Mouse (Mus musculus): ENCODE results near the gene Rps13. TPM values are rescaled to one million over a fixed set of nuclear protein-coding genes. Genes with fewer than 3 reads are reported as not detected.
A peak's percentile ranks its signal among the peaks of the same experiment; 100 is the strongest.
"Not testable (repeated sequence)": the region's sequence is repeated elsewhere in the genome, so short reads cannot be mapped to it uniquely, and the experiment has no call there.

Gene Rps13
- polyA plus RNA-seq (2015; fragmentation: Nextera tagmentation; extraction: Ambion mirVana), result 370 and 434 TPM in 2 replicates

DNA sequence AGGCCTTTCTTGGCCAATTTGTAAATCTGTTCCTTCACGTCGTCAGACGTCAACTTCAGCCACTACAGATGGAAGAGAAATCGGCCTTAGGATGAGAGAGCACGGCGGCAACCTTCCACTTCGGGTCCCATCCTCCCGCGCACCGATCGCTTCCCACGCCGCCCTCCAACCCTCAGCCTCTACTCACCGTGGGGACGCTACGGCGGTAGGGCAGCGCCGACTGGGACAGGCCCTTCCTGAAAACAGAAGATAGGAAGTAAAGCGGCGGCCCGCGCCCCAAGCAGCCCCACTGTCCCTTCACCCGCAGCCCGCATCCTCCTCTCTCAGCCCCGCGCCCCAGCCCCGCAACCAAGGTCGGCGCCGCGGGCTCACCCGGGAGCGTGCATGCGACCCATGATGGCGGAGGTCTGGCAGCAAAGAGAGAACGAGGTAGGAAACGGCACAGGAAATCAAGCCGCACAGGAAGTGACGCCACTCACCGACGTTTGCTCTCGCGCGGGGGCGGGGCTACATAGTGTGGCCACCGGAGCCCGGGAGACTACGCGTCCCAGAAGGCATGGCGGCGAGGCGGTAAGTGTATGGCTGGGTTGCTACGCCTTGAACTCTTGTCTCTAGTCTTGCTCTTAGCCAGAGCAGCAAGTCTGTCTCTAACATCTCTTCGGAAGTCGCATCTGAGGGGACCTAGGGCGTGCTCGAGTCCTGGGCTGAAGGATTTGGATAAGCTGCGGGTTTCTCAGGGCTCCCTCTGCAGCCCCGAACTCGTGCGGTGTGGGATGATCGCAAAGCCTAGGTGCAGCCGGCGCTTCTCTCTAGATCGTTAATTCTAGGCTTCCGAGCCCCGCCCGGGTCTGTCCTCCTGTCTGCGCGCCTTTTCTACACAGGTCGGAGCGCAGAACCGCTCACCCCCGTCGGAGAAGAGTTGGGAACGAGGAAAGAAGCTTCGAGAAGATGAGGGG is at the start of gene Rps13:
Gene Rps13, minus strand, starts transcription at position 483 of the 956 bp plus-strand sequence.
- Histone ChIP-seq H3K4me3 (ENCODE audit: low read depth, low read length) (peak within 1 kb of the TSS; percentile 91), H3K9ac (ENCODE audit: low read depth, low read length) (peak within 1 kb of the TSS; percentile 93), H3K27ac (ENCODE audit: low read length) (peak within 1 kb of the TSS; percentile 89), H3K9me3 (replicated peaks; ENCODE audit: control insufficient read depth, low read length) (no peaks in the 10 kb centered on the region), H3K4me1 (ENCODE audit: control insufficient read depth, low read depth, low read length) (peaks cover 20% of the 10 kb centered on the region), H3K36me3 (ENCODE audit: control insufficient read depth, insufficient read depth) (peaks cover 26% of the 10 kb centered on the region), H3K4me2 (ENCODE audit: low read depth, low read length) (peak within 1 kb of the TSS; percentile 83), H3K27me3 (ENCODE audit: control insufficient read depth, insufficient read depth, low read depth, low read length) (no peaks in the 10 kb centered on the region)
- WGBS (ENCODE audit: insufficient replicate concordance), result under 1% methylated on average over 78 of the region's 78 CpGs
- ATAC-seq (ENCODE audit: low read depth), result peak; percentile 99

DNA sequence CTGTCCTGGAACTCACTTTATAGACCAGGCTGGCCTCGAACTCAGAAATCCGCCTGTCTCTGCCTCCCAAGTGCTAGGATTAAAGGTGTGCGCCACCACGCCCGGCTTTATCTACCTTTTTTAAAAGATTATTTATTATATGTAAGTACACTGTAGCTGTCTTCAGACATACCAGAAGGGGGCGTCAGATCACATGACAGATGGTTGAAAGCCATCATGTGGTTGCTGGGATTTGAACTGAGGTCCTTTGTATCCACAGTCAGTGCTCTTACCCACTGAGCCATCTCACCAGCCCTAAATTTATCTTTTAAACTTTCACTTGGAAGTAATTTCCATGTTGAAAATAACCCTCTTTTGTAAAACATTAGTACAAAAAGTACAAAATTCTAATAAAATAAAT is 45.2 kb upstream of the Rps13 start:
- WGBS (ENCODE audit: insufficient replicate concordance), result 82% methylated on average over 6 of the region's 6 CpGs
- ATAC-seq (ENCODE audit: low read depth), result not testable (repeated sequence)

DNA sequence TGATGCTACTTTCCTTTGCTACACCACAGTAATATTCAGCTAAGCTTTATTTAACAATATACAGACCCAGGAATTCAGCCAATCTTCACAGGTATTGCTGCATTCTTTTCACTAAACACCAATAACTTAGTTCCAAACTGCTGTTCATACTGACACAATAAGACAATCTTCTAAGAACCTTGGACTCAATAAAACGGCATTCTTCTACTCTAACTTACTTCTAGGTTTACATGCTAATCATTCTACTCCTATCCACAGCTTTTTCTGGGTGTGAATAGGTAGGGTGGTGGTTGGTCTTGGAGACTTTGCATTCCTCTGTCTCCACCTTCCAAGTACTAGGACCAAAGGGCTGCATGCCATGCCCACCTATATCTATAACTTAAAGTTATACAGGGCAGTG is 40.3 kb upstream of the Rps13 start:
- Histone ChIP-seq H3K9me3 (replicated peaks; ENCODE audit: control insufficient read depth, low read length) (no peaks in the 10 kb centered on the region), H3K27ac (ENCODE audit: low read length) (no peak overlapping the region), H3K4me1 (ENCODE audit: control insufficient read depth, low read depth, low read length) (no peaks in the 10 kb centered on the region), H3K27me3 (ENCODE audit: control insufficient read depth, insufficient read depth, low read depth, low read length) (no peaks in the 10 kb centered on the region), H3K4me3 (ENCODE audit: low read depth, low read length) (no peak overlapping the region), H3K4me2 (ENCODE audit: low read depth, low read length) (no peak overlapping the region), H3K36me3 (ENCODE audit: control insufficient read depth, insufficient read depth) (peaks cover 2% of the 10 kb centered on the region; the same call in 1 of the 2 replicates), H3K9ac (ENCODE audit: low read depth, low read length) (no peak overlapping the region)
- 70% methylated on average over 1 of the region's 1 CpGs for WGBS (ENCODE audit: insufficient replicate concordance)
- no peak for ATAC-seq (ENCODE audit: low read depth)

More for the DNA sequence above, 45.2 kb upstream of the Rps13 start:
- not testable (repeated sequence) for H3K9me3 ChIP-seq (replicated peaks; ENCODE audit: control insufficient read depth, low read length); H3K4me1 ChIP-seq (ENCODE audit: control insufficient read depth, low read depth, low read length); H3K36me3 ChIP-seq (ENCODE audit: control insufficient read depth, insufficient read depth); H3K9ac ChIP-seq (ENCODE audit: low read depth, low read length); H3K27ac ChIP-seq (ENCODE audit: low read length); H3K4me3 ChIP-seq (ENCODE audit: low read depth, low read length); H3K4me2 ChIP-seq (ENCODE audit: low read depth, low read length); H3K27me3 ChIP-seq (ENCODE audit: control insufficient read depth, insufficient read depth, low read depth, low read length)

DNA sequence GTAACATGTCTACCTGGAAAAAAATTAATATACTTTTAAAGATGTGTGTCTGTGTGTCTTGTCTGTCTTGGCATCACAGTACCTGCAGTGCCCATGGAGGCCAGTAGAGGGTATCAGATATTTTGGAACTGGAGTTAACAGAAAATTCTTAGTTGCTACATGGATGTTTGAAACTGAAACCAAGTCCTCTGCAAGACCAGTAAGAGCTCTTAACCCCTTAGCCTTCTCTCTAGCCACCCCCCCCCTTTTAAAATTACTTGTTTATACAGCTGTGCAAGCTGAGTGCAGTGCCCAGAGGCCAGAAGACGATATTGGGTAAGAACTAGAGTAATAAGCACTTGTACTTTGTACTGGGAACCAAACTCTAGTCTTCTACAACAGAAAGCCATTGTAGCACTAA is 2.2 kb upstream of the Rps13 start:
- Histone ChIP-seq H3K36me3 (ENCODE audit: control insufficient read depth, insufficient read depth) (peaks cover 18% of the 10 kb centered on the region), H3K9me3 (replicated peaks; ENCODE audit: control insufficient read depth, low read length) (no peaks in the 10 kb centered on the region), H3K4me1 (ENCODE audit: control insufficient read depth, low read depth, low read length) (peaks cover 20% of the 10 kb centered on the region), H3K9ac (ENCODE audit: low read depth, low read length) (no peak overlapping the region), H3K27me3 (ENCODE audit: control insufficient read depth, insufficient read depth, low read depth, low read length) (no peaks in the 10 kb centered on the region), H3K27ac (ENCODE audit: low read length) (no peak overlapping the region), H3K4me3 (ENCODE audit: low read depth, low read length) (no peak overlapping the region), H3K4me2 (ENCODE audit: low read depth, low read length) (0 out of 2 replicates have a peak overlapping the region, but pooled peaks have one; percentile 17)
- 60% methylated on average over 1 of the region's 1 CpGs for WGBS (ENCODE audit: insufficient replicate concordance)
- no peak for ATAC-seq (ENCODE audit: low read depth)

DNA sequence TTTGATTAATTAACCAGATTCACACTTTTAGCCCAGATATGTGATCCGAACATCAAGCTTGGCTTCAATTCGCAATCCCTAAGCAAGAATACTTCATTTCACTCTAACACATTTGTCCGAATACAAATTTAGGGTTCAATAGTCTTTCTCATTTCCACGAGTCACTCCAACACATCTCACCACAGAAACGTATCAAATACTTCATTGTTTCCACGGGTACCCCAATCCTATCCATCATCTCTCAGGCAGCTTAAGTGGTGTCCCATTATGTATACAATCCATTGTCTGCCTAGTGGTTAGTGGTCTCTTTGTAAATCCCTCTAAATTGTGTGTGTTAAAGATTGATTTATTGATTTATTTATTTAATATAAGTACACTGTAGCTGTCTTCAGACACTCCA is 1.1 kb upstream of the Rps13 start:
- peaks cover 24% of the 10 kb centered on the region for H3K36me3 ChIP-seq (ENCODE audit: control insufficient read depth, insufficient read depth)
- WGBS (ENCODE audit: insufficient replicate concordance), result 59% methylated on average over 6 of the region's 6 CpGs
- H3K4me1 ChIP-seq (ENCODE audit: control insufficient read depth, low read depth, low read length), result peaks cover 20% of the 10 kb centered on the region
- H3K9me3 ChIP-seq (replicated peaks; ENCODE audit: control insufficient read depth, low read length), result no peaks in the 10 kb centered on the region
- peak overlapping the region; percentile 83 for H3K4me2 ChIP-seq (ENCODE audit: low read depth, low read length)
- H3K9ac ChIP-seq (ENCODE audit: low read depth, low read length), result peak overlapping the region; percentile 93; the same call in 1 of the 2 replicates
- no peaks in the 10 kb centered on the region for H3K27me3 ChIP-seq (ENCODE audit: control insufficient read depth, insufficient read depth, low read depth, low read length)
- H3K27ac ChIP-seq (ENCODE audit: low read length), result no peak overlapping the region
- peak overlapping the region; percentile 91 for H3K4me3 ChIP-seq (ENCODE audit: low read depth, low read length)
- ATAC-seq (ENCODE audit: low read depth), result no peak

DNA sequence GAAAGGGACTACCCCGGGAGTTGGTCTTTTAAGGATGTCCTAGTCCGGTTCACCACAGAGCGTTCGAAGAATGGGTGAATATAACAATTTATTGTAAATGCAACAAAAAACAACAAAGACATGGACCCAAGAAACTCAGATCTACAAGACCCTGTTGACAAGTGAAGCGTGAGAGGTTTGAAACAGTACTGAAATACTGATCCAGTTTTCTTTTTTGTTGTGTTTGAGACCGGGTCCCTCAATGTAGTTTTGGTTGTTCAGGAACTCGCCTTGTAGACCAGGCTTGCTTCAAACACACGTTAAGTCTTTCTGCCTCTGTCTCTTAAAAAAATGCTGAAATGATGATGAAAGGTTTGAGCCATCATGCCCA is 659 bp upstream of the Rps13 start:
- peak overlapping the region; percentile 89 for H3K27ac ChIP-seq (ENCODE audit: low read length)
- no peaks in the 10 kb centered on the region for H3K27me3 ChIP-seq (ENCODE audit: control insufficient read depth, insufficient read depth, low read depth, low read length)
- H3K4me3 ChIP-seq (ENCODE audit: low read depth, low read length), result peak overlapping the region; percentile 91
- H3K9me3 ChIP-seq (replicated peaks; ENCODE audit: control insufficient read depth, low read length), result no peaks in the 10 kb centered on the region
- no peak for ATAC-seq (ENCODE audit: low read depth)
- WGBS (ENCODE audit: insufficient replicate concordance), result 7% methylated on average over 8 of the region's 8 CpGs
- H3K4me2 ChIP-seq (ENCODE audit: low read depth, low read length), result peak overlapping the region; percentile 83
- peaks cover 25% of the 10 kb centered on the region for H3K36me3 ChIP-seq (ENCODE audit: control insufficient read depth, insufficient read depth)
- peak overlapping the region; percentile 93 for H3K9ac ChIP-seq (ENCODE audit: low read depth, low read length)
- peaks cover 20% of the 10 kb centered on the region for H3K4me1 ChIP-seq (ENCODE audit: control insufficient read depth, low read depth, low read length)

DNA sequence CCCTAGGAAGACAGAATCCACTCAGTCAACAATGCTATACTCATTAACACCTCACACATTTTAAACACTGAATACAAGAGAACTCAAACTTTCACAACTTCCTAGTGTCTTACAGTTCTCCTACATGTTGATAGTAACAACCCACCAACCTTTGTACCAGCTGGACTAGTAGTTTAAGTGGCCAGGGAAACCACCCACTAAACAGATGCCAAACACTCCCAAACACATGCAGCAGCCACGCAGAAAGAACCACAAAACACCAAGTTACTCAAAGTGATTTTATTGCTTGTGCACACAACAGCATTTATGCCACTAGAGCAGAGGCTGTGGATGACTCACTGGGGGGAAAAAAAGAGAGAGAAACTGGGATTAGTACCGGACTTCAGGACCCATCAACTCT is 2.7 kb downstream of the Rps13 start:
- 80% methylated on average over 2 of the region's 2 CpGs for WGBS (ENCODE audit: insufficient replicate concordance)
- Histone ChIP-seq H3K27ac (ENCODE audit: low read length) (no peak overlapping the region), H3K4me2 (ENCODE audit: low read depth, low read length) (no peak overlapping the region), H3K27me3 (ENCODE audit: control insufficient read depth, insufficient read depth, low read depth, low read length) (no peaks in the 10 kb centered on the region), H3K9me3 (replicated peaks; ENCODE audit: control insufficient read depth, low read length) (no peaks in the 10 kb centered on the region), H3K9ac (ENCODE audit: low read depth, low read length) (no peak overlapping the region), H3K4me1 (ENCODE audit: control insufficient read depth, low read depth, low read length) (peaks cover 14% of the 10 kb centered on the region), H3K4me3 (ENCODE audit: low read depth, low read length) (no peak overlapping the region), H3K36me3 (ENCODE audit: control insufficient read depth, insufficient read depth) (peaks cover 26% of the 10 kb centered on the region)
- ATAC-seq (ENCODE audit: low read depth), result no peak

DNA sequence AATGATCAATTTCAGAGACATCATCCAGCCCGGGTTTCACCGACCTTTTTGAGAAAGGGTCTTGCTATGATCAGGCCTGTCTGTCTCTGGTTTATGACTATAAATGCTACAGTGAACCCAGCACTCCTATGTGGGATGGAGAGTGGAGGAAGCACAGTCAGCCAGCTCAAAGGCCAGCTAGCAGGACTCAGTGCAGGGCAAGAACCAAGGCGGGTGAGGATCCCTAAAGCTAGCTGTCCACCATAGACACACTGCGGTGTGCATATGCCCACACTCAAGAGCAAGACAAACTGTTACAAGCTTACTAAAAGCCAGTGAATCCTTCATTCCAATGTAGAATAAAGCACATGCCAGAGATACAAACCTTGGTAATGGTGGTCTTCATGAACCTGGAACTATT is 4.1 kb downstream of the Rps13 start:
- Histone ChIP-seq H3K9me3 (replicated peaks; ENCODE audit: control insufficient read depth, low read length) (no peaks in the 10 kb centered on the region), H3K36me3 (ENCODE audit: control insufficient read depth, insufficient read depth) (peaks cover 26% of the 10 kb centered on the region), H3K27me3 (ENCODE audit: control insufficient read depth, insufficient read depth, low read depth, low read length) (no peaks in the 10 kb centered on the region), H3K4me3 (ENCODE audit: low read depth, low read length) (no peak overlapping the region), H3K4me1 (ENCODE audit: control insufficient read depth, low read depth, low read length) (peaks cover 10% of the 10 kb centered on the region), H3K9ac (ENCODE audit: low read depth, low read length) (no peak overlapping the region), H3K4me2 (ENCODE audit: low read depth, low read length) (no peak overlapping the region), H3K27ac (ENCODE audit: low read length) (no peak overlapping the region)
- no peak for ATAC-seq (ENCODE audit: low read depth)
- 79% methylated on average over 4 of the region's 4 CpGs for WGBS (ENCODE audit: insufficient replicate concordance)

DNA sequence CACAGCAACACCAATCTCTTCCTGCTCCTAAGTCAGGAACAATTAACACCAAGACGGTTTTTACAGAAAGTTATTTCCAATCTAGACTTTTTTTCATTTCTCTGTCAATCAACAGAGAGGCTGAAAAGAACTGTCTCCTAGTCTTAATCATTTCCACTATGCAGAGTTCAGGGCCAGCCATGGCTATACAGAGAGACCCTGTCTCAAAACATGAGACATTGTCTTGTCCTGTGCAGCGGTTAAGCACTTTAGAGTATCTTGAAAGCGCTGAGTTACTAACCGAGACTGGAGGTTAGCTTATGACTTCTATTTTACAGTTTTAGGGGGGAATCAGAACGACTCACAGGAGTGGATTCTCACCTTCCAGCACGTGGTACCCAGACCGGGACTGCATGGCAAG is 5.2 kb downstream of the Rps13 start:
- WGBS (ENCODE audit: insufficient replicate concordance), result 60% methylated on average over 7 of the region's 7 CpGs
- H3K4me1 ChIP-seq (ENCODE audit: control insufficient read depth, low read depth, low read length), result peaks cover 8% of the 10 kb centered on the region
- no peak overlapping the region for H3K4me2 ChIP-seq (ENCODE audit: low read depth, low read length)
- no peak overlapping the region for H3K9ac ChIP-seq (ENCODE audit: low read depth, low read length)
- no peak overlapping the region for H3K4me3 ChIP-seq (ENCODE audit: low read depth, low read length)
- no peaks in the 10 kb centered on the region for H3K9me3 ChIP-seq (replicated peaks; ENCODE audit: control insufficient read depth, low read length)
- H3K27me3 ChIP-seq (ENCODE audit: control insufficient read depth, insufficient read depth, low read depth, low read length), result no peaks in the 10 kb centered on the region
- no peak overlapping the region for H3K27ac ChIP-seq (ENCODE audit: low read length)
- H3K36me3 ChIP-seq (ENCODE audit: control insufficient read depth, insufficient read depth), result peaks cover 26% of the 10 kb centered on the region
- ATAC-seq (ENCODE audit: low read depth), result no peak
